Mouse (Mus musculus): ENCODE data around the gene Pik3cd. TPM values are rescaled to one million over a fixed set of nuclear protein-coding genes. Genes with fewer than 3 reads are reported as not detected.

Gene Pik3cd
- polyA plus RNA-seq, 1 experiment = 11.7 TPM

DNA sequence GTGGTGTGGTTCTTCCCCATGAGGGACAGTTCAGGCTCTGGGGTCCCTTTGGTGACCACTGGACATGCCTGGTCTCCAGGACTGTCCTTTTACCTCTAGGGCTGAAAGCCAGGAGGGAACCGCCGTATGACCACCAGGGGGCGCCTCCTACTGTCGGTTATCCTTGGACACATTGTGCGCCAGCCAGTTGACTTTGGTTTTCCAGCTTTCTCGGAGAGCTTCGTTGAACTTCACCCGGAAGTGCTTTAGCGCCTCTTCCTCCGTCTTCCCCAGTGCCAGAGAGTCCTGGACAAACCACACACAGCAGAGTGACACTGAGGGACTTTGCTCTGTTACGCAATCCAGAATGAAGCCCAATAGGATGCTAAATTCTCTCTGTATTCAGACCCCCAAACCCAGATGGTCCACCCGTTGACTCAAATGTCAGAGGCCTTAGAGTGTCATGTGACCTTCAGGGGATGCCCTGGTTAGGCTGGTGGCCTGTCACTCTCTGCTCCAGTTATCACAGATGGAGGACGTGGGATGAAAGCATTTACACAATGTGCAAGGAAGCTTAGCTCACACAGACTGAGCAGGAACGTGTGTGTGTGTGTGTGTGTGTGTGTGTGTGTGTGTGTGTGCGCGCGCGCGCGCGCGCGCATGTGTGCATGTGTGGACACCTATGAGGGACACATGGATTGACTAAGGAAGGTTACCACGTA is 51.7 kb downstream of the Pik3cd start:
- TF ChIP-seq POLR2A (IDR thresholded peaks at IDR 0.05; ENCODE audit: low read depth, low read length) = no peak
- peak; percentile 89 for TF ChIP-seq CTCF (IDR thresholded peaks at IDR 0.05; ENCODE audit: extremely low read depth, insufficient read length, insufficient replicate concordance, low read depth, low read length)
- no peaks in the 10 kb centered on the region for H3K4me1 ChIP-seq (ENCODE audit: control insufficient read depth, insufficient read depth, insufficient read length, low read length)
- H3K4me3 ChIP-seq (ENCODE audit: low read depth, low read length) = no peak overlapping the region
- no peaks in the 10 kb centered on the region for H3K27me3 ChIP-seq (ENCODE audit: control insufficient read depth, insufficient read depth, low read length)
- H3K36me3 ChIP-seq (ENCODE audit: control insufficient read depth, insufficient read depth, low read length) = peaks cover 41% of the 10 kb centered on the region
- no peak overlapping the region for H3K27ac ChIP-seq (ENCODE audit: insufficient read depth, low read depth, low read length)
- WGBS = 55% methylated on average over 24 of the region's 24 CpGs

DNA sequence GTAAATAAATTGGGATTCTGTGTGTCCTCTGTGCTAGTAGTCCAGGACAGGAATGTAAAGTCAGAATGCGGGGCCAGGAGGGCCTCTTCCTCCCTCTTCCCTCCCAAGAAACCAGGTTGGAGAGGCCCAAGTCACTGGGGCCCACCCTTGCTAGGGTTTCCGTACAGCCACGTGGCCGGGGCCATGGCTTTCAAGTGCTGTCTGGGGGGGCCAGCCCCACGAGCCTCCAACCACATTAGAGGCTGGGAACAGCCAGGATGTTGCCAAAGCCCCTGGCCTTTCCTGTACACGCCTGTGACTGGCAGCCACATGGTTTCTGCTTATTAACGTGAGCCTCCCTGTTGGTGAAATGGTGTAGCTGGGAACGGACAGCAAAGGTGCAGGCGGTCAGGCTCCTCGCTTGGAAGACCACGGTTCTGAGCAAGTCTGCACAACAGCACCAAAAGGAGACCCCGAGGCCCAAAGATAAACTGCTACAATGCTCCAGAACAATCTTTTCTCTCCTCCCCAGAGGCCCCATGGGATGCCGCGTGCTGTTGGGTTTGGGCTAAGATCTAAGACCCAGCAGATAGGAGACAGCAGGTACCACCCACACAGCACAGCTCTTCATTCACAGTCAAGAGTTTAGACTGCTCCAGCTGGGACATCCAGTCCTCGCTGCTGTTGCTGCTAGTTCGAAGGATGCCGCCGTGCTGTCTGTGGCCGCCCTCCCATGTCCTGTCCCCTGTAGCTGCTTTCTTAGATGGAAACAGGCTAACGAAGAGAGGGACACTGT is 54.2 kb downstream of the Pik3cd start:
- H3K36me3 ChIP-seq (ENCODE audit: control insufficient read depth, insufficient read depth, low read length) = peaks cover 55% of the 10 kb centered on the region
- no peak overlapping the region for H3K4me3 ChIP-seq (ENCODE audit: low read depth, low read length)
- no peak overlapping the region for H3K27ac ChIP-seq (ENCODE audit: insufficient read depth, low read depth, low read length)
- no peaks in the 10 kb centered on the region for H3K4me1 ChIP-seq (ENCODE audit: control insufficient read depth, insufficient read depth, insufficient read length, low read length)
- TF ChIP-seq POLR2A (IDR thresholded peaks at IDR 0.05; ENCODE audit: low read depth, low read length) (no peak), CTCF (IDR thresholded peaks at IDR 0.05; ENCODE audit: extremely low read depth, insufficient read length, insufficient replicate concordance, low read depth, low read length) (no peak)
- no peaks in the 10 kb centered on the region for H3K27me3 ChIP-seq (ENCODE audit: control insufficient read depth, insufficient read depth, low read length)
- WGBS = 78% methylated on average over 20 of the region's 20 CpGs

DNA sequence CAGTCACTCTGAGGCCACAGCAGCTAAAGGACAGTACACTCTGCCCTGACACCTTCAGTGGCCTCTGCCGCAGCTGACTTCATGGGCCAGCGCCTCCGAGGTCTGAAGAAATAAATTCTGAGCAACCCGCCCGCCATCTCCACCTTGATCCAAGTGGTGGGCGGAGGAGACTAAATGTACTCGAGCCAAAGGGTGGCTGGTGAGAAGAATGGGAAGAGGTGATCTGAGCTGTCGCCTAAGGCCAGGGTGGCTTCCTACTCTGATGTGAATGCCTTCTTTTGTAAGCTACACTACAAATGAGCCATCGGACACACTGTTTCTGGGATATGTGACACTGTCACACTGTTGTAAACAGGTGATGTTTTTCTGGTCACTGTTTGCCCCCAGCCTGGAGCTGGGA is 56.6 kb downstream of the Pik3cd start:
- no peak overlapping the region for H3K27ac ChIP-seq (ENCODE audit: insufficient read depth, low read depth, low read length)
- no peak overlapping the region for H3K4me3 ChIP-seq (ENCODE audit: low read depth, low read length)
- H3K27me3 ChIP-seq (ENCODE audit: control insufficient read depth, insufficient read depth, low read length) = no peaks in the 10 kb centered on the region
- WGBS = 92% methylated on average over 9 of the region's 9 CpGs
- TF ChIP-seq CTCF (IDR thresholded peaks at IDR 0.05; ENCODE audit: extremely low read depth, insufficient read length, insufficient replicate concordance, low read depth, low read length) (no peak), POLR2A (IDR thresholded peaks at IDR 0.05; ENCODE audit: low read depth, low read length) (no peak)
- peaks cover 67% of the 10 kb centered on the region for H3K36me3 ChIP-seq (ENCODE audit: control insufficient read depth, insufficient read depth, low read length)
- no peaks in the 10 kb centered on the region; the same call in 1 of the 2 replicates for H3K4me1 ChIP-seq (ENCODE audit: control insufficient read depth, insufficient read depth, insufficient read length, low read length)

DNA sequence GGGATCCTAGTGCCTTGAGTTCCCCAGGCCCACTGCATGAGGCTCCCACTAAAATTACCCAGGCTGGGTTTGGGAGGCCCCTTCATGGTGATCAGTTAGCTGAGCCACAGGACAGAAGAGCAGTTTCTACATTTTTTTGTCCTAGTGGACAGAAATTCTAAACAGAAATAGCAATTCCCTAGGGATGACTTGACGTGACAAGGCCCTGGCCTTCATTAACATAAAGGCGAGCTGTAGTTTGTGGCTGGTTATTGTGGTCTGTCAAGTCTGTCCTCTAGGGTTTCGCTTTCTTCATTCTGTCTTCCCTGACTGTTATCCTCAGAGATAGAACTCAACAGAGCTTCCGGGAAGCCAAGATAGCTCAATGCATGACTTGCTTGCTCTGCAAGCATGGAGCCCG is 60.4 kb downstream of the Pik3cd start:
- H3K36me3 ChIP-seq (ENCODE audit: control insufficient read depth, insufficient read depth, low read length) = peaks cover 69% of the 10 kb centered on the region
- TF ChIP-seq POLR2A (IDR thresholded peaks at IDR 0.05; ENCODE audit: low read depth, low read length) = no peak
- no peak for TF ChIP-seq CTCF (IDR thresholded peaks at IDR 0.05; ENCODE audit: extremely low read depth, insufficient read length, insufficient replicate concordance, low read depth, low read length)
- no peak overlapping the region for H3K4me3 ChIP-seq (ENCODE audit: low read depth, low read length)
- 90% methylated on average over 5 of the region's 5 CpGs for WGBS
- no peaks in the 10 kb centered on the region for H3K27me3 ChIP-seq (ENCODE audit: control insufficient read depth, insufficient read depth, low read length)
- no peak overlapping the region for H3K27ac ChIP-seq (ENCODE audit: insufficient read depth, low read depth, low read length)
- no peaks in the 10 kb centered on the region; the same call in 1 of the 2 replicates for H3K4me1 ChIP-seq (ENCODE audit: control insufficient read depth, insufficient read depth, insufficient read length, low read length)

DNA sequence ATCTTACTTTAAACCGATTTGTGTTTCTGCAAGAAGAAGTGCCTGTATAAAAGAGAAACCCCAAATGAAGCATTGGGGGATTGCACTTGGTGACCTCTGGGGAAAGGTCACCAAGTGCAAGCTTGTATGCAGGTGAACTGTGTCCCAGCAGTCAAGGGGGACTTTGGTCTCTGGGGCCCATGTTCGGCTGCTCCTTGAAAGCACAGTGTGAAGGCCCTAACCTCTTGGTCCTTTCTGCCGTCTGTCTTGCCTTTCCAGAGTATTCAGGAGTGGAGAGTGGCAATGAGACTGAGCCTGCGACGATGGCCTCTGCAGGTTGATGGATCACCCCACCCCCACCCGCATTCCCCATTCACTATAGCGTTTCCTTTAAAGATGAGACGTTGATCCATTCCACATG is 61.0 kb downstream of the Pik3cd start:
- TF ChIP-seq POLR2A (IDR thresholded peaks at IDR 0.05; ENCODE audit: low read depth, low read length) (no peak), CTCF (IDR thresholded peaks at IDR 0.05; ENCODE audit: extremely low read depth, insufficient read length, insufficient replicate concordance, low read depth, low read length) (no peak)
- no peaks in the 10 kb centered on the region for H3K27me3 ChIP-seq (ENCODE audit: control insufficient read depth, insufficient read depth, low read length)
- H3K4me1 ChIP-seq (ENCODE audit: control insufficient read depth, insufficient read depth, insufficient read length, low read length) = no peaks in the 10 kb centered on the region; the same call in 1 of the 2 replicates
- peaks cover 66% of the 10 kb centered on the region for H3K36me3 ChIP-seq (ENCODE audit: control insufficient read depth, insufficient read depth, low read length)
- no peak overlapping the region for H3K27ac ChIP-seq (ENCODE audit: insufficient read depth, low read depth, low read length)
- H3K4me3 ChIP-seq (ENCODE audit: low read depth, low read length) = no peak overlapping the region
- WGBS = 75% methylated on average over 8 of the region's 8 CpGs

DNA sequence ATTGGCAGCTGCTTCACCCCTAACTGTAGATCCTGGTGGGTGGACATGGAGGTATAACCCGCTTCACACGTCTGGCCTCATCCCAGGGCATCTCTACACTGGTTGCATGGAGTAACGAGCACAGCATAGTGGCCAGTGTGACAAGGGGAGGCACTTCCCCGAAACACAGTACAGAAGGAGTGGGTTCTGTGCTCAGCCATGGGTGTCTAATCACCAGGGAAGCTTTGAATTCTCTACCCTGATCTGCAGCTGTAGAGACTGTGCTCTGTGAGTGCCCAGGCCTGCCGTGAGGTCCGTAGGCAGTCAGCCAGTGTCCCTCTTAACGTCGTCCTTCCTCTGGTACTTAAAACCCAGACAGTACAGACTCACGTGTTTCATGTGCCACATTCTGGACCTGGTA is 61.5 kb downstream of the Pik3cd start:
- no peaks in the 10 kb centered on the region for H3K27me3 ChIP-seq (ENCODE audit: control insufficient read depth, insufficient read depth, low read length)
- WGBS = 89% methylated on average over 9 of the region's 9 CpGs
- TF ChIP-seq CTCF (IDR thresholded peaks at IDR 0.05; ENCODE audit: extremely low read depth, insufficient read length, insufficient replicate concordance, low read depth, low read length) (no peak), POLR2A (IDR thresholded peaks at IDR 0.05; ENCODE audit: low read depth, low read length) (no peak)
- no peaks in the 10 kb centered on the region; the same call in 1 of the 2 replicates for H3K4me1 ChIP-seq (ENCODE audit: control insufficient read depth, insufficient read depth, insufficient read length, low read length)
- peaks cover 66% of the 10 kb centered on the region for H3K36me3 ChIP-seq (ENCODE audit: control insufficient read depth, insufficient read depth, low read length)
- no peak overlapping the region for H3K27ac ChIP-seq (ENCODE audit: insufficient read depth, low read depth, low read length)
- H3K4me3 ChIP-seq (ENCODE audit: low read depth, low read length) = no peak overlapping the region

DNA sequence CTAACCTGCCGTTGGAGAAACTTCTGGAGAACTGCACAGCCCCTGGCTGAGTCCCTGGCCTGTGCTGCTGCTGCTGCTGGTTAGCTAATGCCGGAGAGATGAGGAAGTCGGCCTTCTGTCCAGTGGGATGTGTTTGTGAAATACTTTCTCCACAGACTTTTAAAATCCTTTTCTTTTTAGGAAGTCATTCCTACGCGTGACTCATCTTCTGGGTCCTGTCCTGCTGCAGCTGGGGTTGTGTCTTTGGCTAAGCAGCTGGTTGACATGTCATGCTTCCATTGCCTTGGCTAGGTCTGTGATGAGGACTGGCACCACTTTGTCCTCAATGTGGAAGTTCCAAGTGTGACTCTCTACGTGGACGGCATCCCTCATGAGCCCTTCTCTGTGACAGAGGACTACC is 64.4 kb downstream of the Pik3cd start:
- 89% methylated on average over 7 of the region's 7 CpGs for WGBS
- H3K27ac ChIP-seq (ENCODE audit: insufficient read depth, low read depth, low read length) = no peak overlapping the region
- TF ChIP-seq POLR2A (IDR thresholded peaks at IDR 0.05; ENCODE audit: low read depth, low read length) (no peak), CTCF (IDR thresholded peaks at IDR 0.05; ENCODE audit: extremely low read depth, insufficient read length, insufficient replicate concordance, low read depth, low read length) (no peak)
- no peaks in the 10 kb centered on the region for H3K27me3 ChIP-seq (ENCODE audit: control insufficient read depth, insufficient read depth, low read length)
- peaks cover 53% of the 10 kb centered on the region for H3K36me3 ChIP-seq (ENCODE audit: control insufficient read depth, insufficient read depth, low read length)
- no peak overlapping the region for H3K4me3 ChIP-seq (ENCODE audit: low read depth, low read length)
- H3K4me1 ChIP-seq (ENCODE audit: control insufficient read depth, insufficient read depth, insufficient read length, low read length) = no peaks in the 10 kb centered on the region; the same call in 1 of the 2 replicates
